ENCODE assay signal across 25 mouse cellular contexts in the genomic region with DNA sequence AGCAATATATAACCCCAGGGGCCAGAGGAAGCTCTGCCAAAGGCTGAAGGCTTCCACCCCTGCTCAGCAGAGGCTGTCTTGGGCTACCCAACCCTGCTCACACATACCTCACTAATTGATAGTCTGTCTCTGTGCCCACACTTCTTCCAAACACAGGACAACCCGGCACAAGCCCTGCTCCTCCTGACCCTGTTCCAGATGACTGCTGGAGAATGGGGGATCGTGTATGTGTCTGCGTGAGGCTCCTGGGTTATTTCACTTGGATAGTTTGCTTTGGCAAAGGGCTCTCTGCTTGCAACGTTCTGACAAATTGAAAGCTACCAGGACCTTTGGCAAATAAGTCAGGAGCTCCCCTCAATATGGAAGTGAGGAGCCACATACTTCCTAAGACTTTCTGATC. TPM values are rescaled to one million over a fixed set of nuclear protein-coding genes. Genes with fewer than 3 reads are reported as not detected.
DNase-seq lines count a peak whose midpoint lies in the region; ATAC-seq lines count a peak whose summit lies in the region.
"Had no signal": no experiment of that assay in that cellular context is flagged by ENCODE, and none has a peak within 500 bp of the region (broad histone marks: within the 10 kb centered on the region; RNA-seq: fewer than 3 reads in every experiment).

No protein-coding gene starts in this region.

- H3K4me3 ChIP-seq in intestine, embryonic 16.5 days (ENCODE audit: low read length) = no peak overlapping the region
- no peak overlapping the region for H3K4me3 ChIP-seq in intestine, embryonic 15.5 days (replicated peaks)
- H3K4me3 ChIP-seq in stomach, embryonic 16.5 days (replicated peaks; ENCODE audit: low read length) = no peak overlapping the region
- H3K4me3 ChIP-seq: embryonic facial prominence, embryonic 10.5 days; embryonic facial prominence, embryonic 13.5 days; erythroblast, embryonic 14.5 days; forebrain, embryonic 12.5 days; forebrain, embryonic 15.5 days; hindbrain, embryonic 10.5 days; hindbrain, embryonic 13.5 days had no signal

- no peak overlapping the region for H3K4me2 ChIP-seq in intestine, embryonic 16.5 days (ENCODE audit: low read depth, low read length)
- H3K4me2 ChIP-seq in intestine, embryonic 15.5 days (replicated peaks) = no peak overlapping the region
- no peak overlapping the region for H3K4me2 ChIP-seq in stomach, embryonic 16.5 days (ENCODE audit: low read depth, low read length)
- H3K4me2 ChIP-seq: embryonic facial prominence, embryonic 13.5 days; forebrain, embryonic 12.5 days; forebrain, embryonic 15.5 days; heart, embryonic 11.5 days; hindbrain, embryonic 13.5 days had no signal

- no peak overlapping the region for H3K9ac ChIP-seq in intestine, embryonic 16.5 days (ENCODE audit: low read depth, low read length)
- no peak overlapping the region for H3K9ac ChIP-seq in intestine, embryonic 15.5 days
- no peak overlapping the region for H3K9ac ChIP-seq in stomach, embryonic 16.5 days (ENCODE audit: low read length)
- H3K9ac ChIP-seq: embryonic facial prominence, embryonic 13.5 days; forebrain, embryonic 12.5 days; forebrain, embryonic 15.5 days; hindbrain, embryonic 13.5 days had no signal

- peak overlapping the region; percentile 41 for H3K27ac ChIP-seq in intestine, embryonic 16.5 days (ENCODE audit: low read length)
- H3K27ac ChIP-seq in intestine, embryonic 15.5 days = no peak overlapping the region
- peak overlapping the region; percentile 9; the same call in 1 of the 2 replicates for H3K27ac ChIP-seq in stomach, embryonic 16.5 days (ENCODE audit: low read length)
- H3K27ac ChIP-seq: embryonic facial prominence, embryonic 10.5 days; embryonic facial prominence, embryonic 13.5 days; forebrain, embryonic 12.5 days; forebrain, embryonic 15.5 days; hindbrain, embryonic 10.5 days; hindbrain, embryonic 13.5 days had no signal

- ATAC-seq in intestine, embryonic 16.5 days = peak; percentile 39; the same call in 1 of the 2 replicates
- ATAC-seq in intestine, embryonic 15.5 days = no peak
- peak; percentile 64; the same call in 1 of the 2 replicates for ATAC-seq in stomach, embryonic 16.5 days (ENCODE audit: insufficient read depth, low FRiP score)
- ATAC-seq: forebrain, embryonic 15.5 days; hindbrain, embryonic 16.5 days; Patski had no signal

- peak; percentile 84 for DNase-seq in heart, adult 11 months
- DNase-seq in heart, postnatal 4 days = no peak
- peak; percentile 23 for DNase-seq in Muller cell, postnatal 12 days (ENCODE audit: inconsistent ontology term)
- DNase-seq in adrenal gland, postnatal 14 days = no peak
- DNase-seq: adrenal gland, postnatal 10 days; cerebellum, adult 11 months; cerebellum, adult 2 months; cerebellum, postnatal 10 days; cerebellum, postnatal 36 days; embryo, embryonic 11 days; gastrocnemius, postnatal 25 days; heart, postnatal 14 days had no signal

- H3K9me3 ChIP-seq in intestine, embryonic 16.5 days (ENCODE audit: control insufficient read depth, low read length) = no peaks in the 10 kb centered on the region
- H3K9me3 ChIP-seq in intestine, embryonic 15.5 days = no peaks in the 10 kb centered on the region
- no peaks in the 10 kb centered on the region for H3K9me3 ChIP-seq in stomach, embryonic 16.5 days (replicated peaks; ENCODE audit: control insufficient read depth, low read length)
- H3K9me3 ChIP-seq: embryonic facial prominence, embryonic 10.5 days; embryonic facial prominence, embryonic 13.5 days; forebrain, embryonic 12.5 days; forebrain, embryonic 15.5 days; hindbrain, embryonic 10.5 days; hindbrain, embryonic 13.5 days had no signal

- no peaks in the 10 kb centered on the region for H3K36me3 ChIP-seq in intestine, embryonic 16.5 days (ENCODE audit: control insufficient read depth, insufficient read depth, low read length)
- no peaks in the 10 kb centered on the region for H3K36me3 ChIP-seq in intestine, embryonic 15.5 days
- H3K36me3 ChIP-seq in stomach, embryonic 16.5 days (ENCODE audit: control insufficient read depth, insufficient read depth, low read length) = no peaks in the 10 kb centered on the region
- H3K36me3 ChIP-seq: embryonic facial prominence, embryonic 10.5 days; embryonic facial prominence, embryonic 13.5 days; forebrain, embryonic 12.5 days; forebrain, embryonic 15.5 days; hindbrain, embryonic 10.5 days; hindbrain, embryonic 13.5 days had no signal

- no peaks in the 10 kb centered on the region for H3K27me3 ChIP-seq in intestine, embryonic 16.5 days (replicated peaks; ENCODE audit: control insufficient read depth, insufficient read depth, low read length)
- no peaks in the 10 kb centered on the region for H3K27me3 ChIP-seq in intestine, embryonic 15.5 days (replicated peaks)
- H3K27me3 ChIP-seq in stomach, embryonic 16.5 days (ENCODE audit: control insufficient read depth, insufficient read depth, low read length) = no peaks in the 10 kb centered on the region
- H3K27me3 ChIP-seq: forebrain, embryonic 12.5 days; forebrain, embryonic 15.5 days; hindbrain, embryonic 13.5 days had no signal

- WGBS in intestine, embryonic 16.5 days = 44% methylated on average over 4 of the region's 4 CpGs
- 46% methylated on average over 4 of the region's 4 CpGs for WGBS in intestine, embryonic 15.5 days
- 32% methylated on average over 4 of the region's 4 CpGs for WGBS in stomach, embryonic 16.5 days

- H3K4me1 ChIP-seq in intestine, embryonic 16.5 days (ENCODE audit: control insufficient read depth, insufficient read depth, low read length) = peaks cover 49% of the 10 kb centered on the region
- peaks cover 30% of the 10 kb centered on the region for H3K4me1 ChIP-seq in intestine, embryonic 15.5 days (replicated peaks)
- H3K4me1 ChIP-seq in stomach, embryonic 16.5 days (ENCODE audit: control insufficient read depth, insufficient read depth, low read length) = peaks cover 17% of the 10 kb centered on the region; the same call in 1 of the 2 replicates
- H3K4me1 ChIP-seq: forebrain, embryonic 12.5 days; hindbrain, embryonic 10.5 days had no signal

RNA-seq across cellular contexts. Expression of a gene that starts 33.0 kb away (rescaled TPM):
- 10 to 100 TPM; 21.7 to 24.1 TPM for total RNA-seq in heart, postnatal 4 days (2021)
- polyA plus RNA-seq in intestine, embryonic 16.5 days (2015; fragmentation: Nextera tagmentation; extraction: Ambion mirVana) = 17.5 and 20.2 TPM in 2 replicates
- 23.2 and 25.8 TPM in 2 replicates for polyA plus RNA-seq in intestine, embryonic 15.5 days (2015; fragmentation: Nextera tagmentation; extraction: Ambion mirVana)
- 18.7 and 20.0 TPM in 2 replicates for polyA plus RNA-seq in stomach, embryonic 16.5 days (2015; fragmentation: Nextera tagmentation; extraction: Ambion mirVana)
- 7.7 and 11.2 TPM in 2 replicates for total RNA-seq in adrenal gland, postnatal 14 days (2021)

Comparison
In these comparisons a context has a peak if more than half of its experiments do, and no peak if none do; other contexts are left out.
1. DNase-seq: peak in heart, adult 11 months (single experiment) and Muller cell, postnatal 12 days (single experiment); none in heart, postnatal 4 days (single experiment) and adrenal gland, postnatal 14 days (single experiment).